Mouse (Mus musculus): Measurements from ENCODE around the gene Zfhx3.

GRCm38 (mm10) chr8:108623660-108624059, 681.2 kb downstream of the Zfhx3 start:
- no peak for TF ChIP-seq KAT2A (conservative IDR thresholded peaks at IDR 0.05; ENCODE audit: low read depth, low read length)
- TF ChIP-seq POLR2A (IDR thresholded peaks at IDR 0.05; ENCODE audit: control insufficient read depth in 1 of 2, insufficient read depth in 1 of 2, low read depth in 1 of 2, low read length in 2 of 2, poor library complexity in 1 of 2): no peak
- TF ChIP-seq CTCF (IDR thresholded peaks at IDR 0.05 in 2 of 3, conservative IDR thresholded peaks at IDR 0.05 in 1 of 3; ENCODE audit: control insufficient read depth in 1 of 3, insufficient read depth in 1 of 3, low read depth in 2 of 3, low read length in 3 of 3, poor library complexity in 1 of 3, severe bottlenecking in 1 of 3): no peak
- TF ChIP-seq EP300 (IDR thresholded peaks at IDR 0.05; ENCODE audit: low read depth in 1 of 2, low read length in 2 of 2): peak; percentile 77 to 88
- TF ChIP-seq HCFC1 (IDR thresholded peaks at IDR 0.05; ENCODE audit: low read depth, low read length): no peak
- TF ChIP-seq E2F4 (IDR thresholded peaks at IDR 0.05; ENCODE audit: borderline replicate concordance, low read depth, low read length): no peak
- TF ChIP-seq GATA1 (IDR thresholded peaks at IDR 0.05; ENCODE audit: low read depth, low read length): peak; percentile 92
- no peak for TF ChIP-seq ZMIZ1 (IDR thresholded peaks at IDR 0.05; ENCODE audit: low read depth, low read length)
- TF ChIP-seq TBP (IDR thresholded peaks at IDR 0.05; ENCODE audit: low read depth, low read length): no peak

Data from MEL (cell line).